Mouse (Mus musculus) megakaryocyte, embryonic 14.5 days (primary cell): ENCODE results near the gene Ppt1. TPM values are rescaled to one million over a fixed set of nuclear protein-coding genes. Genes with fewer than 3 reads are reported as not detected.
"Not testable (repeated sequence)": the region's sequence is repeated elsewhere in the genome, so short reads cannot be mapped to it uniquely, and the experiment has no call there.

Experiments
- H3K27me3 ChIP-seq: replicated peaks from 2 replicates; pipeline ENCODE3; 2012; ENCODE audit warnings: inconsistent platforms
- H3K36me3 ChIP-seq: replicated peaks from 2 replicates; pipeline ENCODE3; 2012; ENCODE audit warnings: low read length, inconsistent platforms, mixed read lengths
- H3K4me1 ChIP-seq: 2 replicates; pipeline ENCODE4 v1.6.1; 2012; ENCODE audit warnings: inconsistent platforms
- H3K4me3 ChIP-seq: replicated peaks from 2 replicates; pipeline ENCODE3; 2012; ENCODE audit warnings: moderate library complexity, mild to moderate bottlenecking, inconsistent platforms
- H3K9me3 ChIP-seq: 2 replicates; pipeline ENCODE4 v1.6.1; 2012; ENCODE audit warnings: inconsistent platforms
- FLI1 ChIP-seq: IDR thresholded peaks from 2 replicates; pipeline ENCODE4 v1.6.1; 2012; ENCODE audit warnings: low read length, inconsistent platforms, mixed read lengths
- GATA1 ChIP-seq: IDR thresholded peaks from 3 replicates; pipeline ENCODE4 v1.6.1; 2012; ENCODE audit warnings: mixed read lengths, low read length, inconsistent platforms, borderline replicate concordance
- polyA plus RNA-seq: library from polyadenylated mRNA; stranded (reverse); fragments of >175 nt; gene quantifications from 2 replicates; pipeline ENCODE4 v1.2.3, GENCODE M21; 2012; ENCODE audit warnings: low replicate concordance; ENCODE audit not compliant: insufficient read depth

Gene Ppt1
- 4.9 TPM in 1 of 2 replicates, not detected in the other for polyA plus RNA-seq

DNA sequence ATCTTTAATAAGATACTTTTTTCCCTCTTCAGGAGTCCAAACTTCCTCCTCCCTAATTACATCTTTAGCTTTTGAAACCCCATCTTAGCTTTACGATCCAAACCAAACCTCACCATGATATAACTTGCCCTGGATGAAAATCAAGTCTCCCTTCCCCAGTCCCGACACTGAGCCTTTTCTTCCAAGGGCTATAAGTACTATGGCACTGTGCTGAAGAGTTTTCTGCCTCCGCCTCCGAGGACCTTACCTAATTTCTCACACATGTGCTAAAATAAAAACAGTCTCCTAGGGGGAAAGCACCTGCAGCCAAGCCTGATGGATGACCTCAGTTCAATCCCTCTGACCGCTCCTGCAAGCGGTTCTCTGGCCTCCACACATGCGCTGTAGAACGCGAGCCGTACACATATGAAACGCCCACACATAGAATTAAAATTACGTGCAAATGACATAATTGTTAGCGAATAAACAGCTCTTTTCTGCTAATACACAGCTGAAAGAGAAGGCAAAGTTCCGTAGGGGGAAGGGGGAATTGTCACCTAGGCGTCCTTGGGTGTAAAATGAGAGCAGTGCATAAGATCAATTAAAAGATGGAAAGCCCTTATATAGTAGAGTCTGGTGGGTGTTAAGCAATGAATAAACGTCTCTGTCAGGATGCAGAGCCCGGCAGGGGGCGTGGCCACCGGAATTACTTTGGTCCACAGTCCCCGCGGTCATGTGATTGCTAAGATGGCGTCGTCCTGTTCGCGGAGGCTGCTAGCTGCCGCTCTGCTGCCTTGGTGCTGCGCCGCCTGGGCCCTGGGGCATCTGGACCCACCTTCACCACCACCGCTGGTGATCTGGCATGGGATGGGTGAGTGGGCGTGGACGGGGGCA is at the start of gene Ppt1:
Ppt1 (plus strand) TSS at position 713 of the 873 bp plus-strand sequence.
- no peaks in the 10 kb centered on the region for H3K27me3 ChIP-seq
- peaks cover 63% of the 10 kb centered on the region for H3K4me1 ChIP-seq
- peak within 1 kb of the TSS; percentile 99 for H3K4me3 ChIP-seq
- no peaks in the 10 kb centered on the region for H3K9me3 ChIP-seq
- peaks cover 3% of the 10 kb centered on the region for H3K36me3 ChIP-seq
- TF ChIP-seq FLI1 = no peak
- no peak for TF ChIP-seq GATA1

DNA sequence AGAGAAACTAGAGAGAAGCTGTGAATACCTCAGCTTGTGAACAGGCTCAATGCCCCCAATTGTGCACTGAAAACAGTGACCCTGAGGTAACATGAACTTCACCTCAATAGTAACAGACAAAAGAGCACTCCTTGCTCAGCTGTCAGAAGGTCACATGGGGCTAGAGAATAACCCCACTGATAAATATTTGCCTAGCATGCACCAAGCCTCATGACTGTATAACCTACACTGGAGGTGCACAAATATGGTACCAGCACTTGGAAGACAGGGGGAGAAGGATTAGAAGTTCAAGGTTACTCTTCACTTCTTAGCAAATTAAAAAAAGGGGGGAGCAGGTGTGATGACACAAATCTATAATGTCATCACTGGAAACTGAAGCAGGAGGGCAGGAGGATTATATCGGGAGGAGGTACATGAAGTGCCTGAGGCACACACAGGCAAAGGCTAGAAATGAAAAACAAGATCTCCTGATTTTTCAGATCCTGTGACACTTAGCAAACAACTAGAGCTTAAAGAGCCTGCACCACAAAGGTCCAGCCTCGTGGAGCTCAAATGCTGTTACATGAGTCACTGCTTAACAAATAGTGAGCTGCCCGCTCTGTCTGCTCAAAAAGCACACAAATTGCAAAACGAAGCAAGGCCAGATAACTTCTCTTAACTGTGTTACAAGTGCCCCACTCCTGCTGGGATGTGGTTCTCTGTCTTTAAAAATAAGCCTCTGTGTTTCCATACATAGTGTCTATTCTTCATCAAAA is 46.5 kb upstream of the Ppt1 start:
- Histone ChIP-seq H3K9me3 (no peaks in the 10 kb centered on the region), H3K27me3 (peaks cover 16% of the 10 kb centered on the region), H3K36me3 (no peaks in the 10 kb centered on the region), H3K4me3 (no peak overlapping the region), H3K4me1 (no peaks in the 10 kb centered on the region)
- no peak for TF ChIP-seq FLI1

DNA sequence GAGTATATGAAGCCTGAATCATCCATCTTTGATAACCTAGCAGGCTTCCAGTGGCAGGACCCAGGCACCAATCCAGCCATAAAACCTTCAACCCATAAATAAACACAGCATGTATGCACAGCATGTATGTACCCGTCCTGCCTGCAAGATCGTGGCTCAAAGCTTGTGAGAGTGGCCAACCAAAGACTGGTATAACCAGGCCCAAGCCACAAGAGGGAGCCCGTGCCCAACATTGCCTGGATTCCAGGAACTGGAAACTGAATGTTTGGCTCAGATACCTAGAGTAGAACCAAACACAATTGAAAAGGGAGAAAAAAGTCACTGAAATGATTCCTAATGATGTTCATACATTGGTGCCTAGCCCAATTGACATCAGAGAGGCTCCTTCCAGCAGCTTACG is 27.9 kb upstream of the Ppt1 start:
- Histone ChIP-seq H3K4me1 (peaks cover 54% of the 10 kb centered on the region), H3K27me3 (peaks cover 5% of the 10 kb centered on the region), H3K9me3 (no peaks in the 10 kb centered on the region; the same call in 1 of the 2 replicates), H3K4me3 (peak overlapping the region; percentile 36), H3K36me3 (no peaks in the 10 kb centered on the region)
- TF ChIP-seq FLI1 (no peak), GATA1 (no peak)

DNA sequence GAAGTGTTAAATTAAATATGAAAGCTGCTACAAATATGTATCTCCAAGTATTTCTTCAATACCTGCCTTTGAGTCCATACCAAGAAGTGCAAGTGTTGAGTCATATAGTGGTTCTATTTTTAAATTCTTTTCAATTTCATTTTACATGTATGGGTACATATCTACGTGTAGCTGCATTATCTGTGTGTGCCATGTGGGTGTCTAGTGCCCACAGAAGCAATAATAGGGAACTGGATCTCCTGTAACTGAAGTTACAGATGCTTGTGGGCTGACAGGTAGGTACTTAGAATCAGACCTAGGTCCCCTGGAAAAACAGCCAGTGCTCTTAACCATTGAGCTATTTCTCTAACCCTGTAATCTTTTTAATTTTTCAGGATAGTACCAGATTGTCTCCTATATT is 24.9 kb upstream of the Ppt1 start:
- Histone ChIP-seq H3K4me3 (no peak overlapping the region), H3K4me1 (peaks cover 78% of the 10 kb centered on the region), H3K9me3 (no peaks in the 10 kb centered on the region; the same call in 1 of the 2 replicates), H3K36me3 (no peaks in the 10 kb centered on the region), H3K27me3 (peaks cover 5% of the 10 kb centered on the region)
- TF ChIP-seq FLI1 (no peak), GATA1 (no peak)

DNA sequence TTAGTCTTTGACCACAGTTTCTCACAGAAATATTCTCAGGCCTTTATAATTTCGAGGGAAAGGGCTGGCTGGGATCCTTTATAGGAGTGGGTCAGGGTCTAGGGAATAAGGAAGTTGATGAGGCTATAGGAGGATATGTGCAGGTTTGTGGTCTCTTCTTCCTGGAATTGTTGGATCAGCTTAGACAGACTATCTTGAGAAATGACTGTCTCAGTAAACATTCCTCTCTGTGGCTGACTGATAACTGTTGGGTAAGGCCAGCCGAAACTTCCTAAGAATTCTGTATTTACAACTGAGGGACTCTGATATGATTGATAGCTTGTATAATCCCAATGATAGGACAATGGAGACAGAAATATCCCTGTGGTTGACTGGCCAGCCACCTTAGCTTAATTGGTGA is 24.2 kb upstream of the Ppt1 start:
- H3K4me1 ChIP-seq = peaks cover 82% of the 10 kb centered on the region
- TF ChIP-seq FLI1 (no peak), GATA1 (no peak)
- no peaks in the 10 kb centered on the region for H3K36me3 ChIP-seq
- H3K4me3 ChIP-seq = no peak overlapping the region
- H3K27me3 ChIP-seq = peaks cover 2% of the 10 kb centered on the region
- no peaks in the 10 kb centered on the region; the same call in 1 of the 2 replicates for H3K9me3 ChIP-seq

DNA sequence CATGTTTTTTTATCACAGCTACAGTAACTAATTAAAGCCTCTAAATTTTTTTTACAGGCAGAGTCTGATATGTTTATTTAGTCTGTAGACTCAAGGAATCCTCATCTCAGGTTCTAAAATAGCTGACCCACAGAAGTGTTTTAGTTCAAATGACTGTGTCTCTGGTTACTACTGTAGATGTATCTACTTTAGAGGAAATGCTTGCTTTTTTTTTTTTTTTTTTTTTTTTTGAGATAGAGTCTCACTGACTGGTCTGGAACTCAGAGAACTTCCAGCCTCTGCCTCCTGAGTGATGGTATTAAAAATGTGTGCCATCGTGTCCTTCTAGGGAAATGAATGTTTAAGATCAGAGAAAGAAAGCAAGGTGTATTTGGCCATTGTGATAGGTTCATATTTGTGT is 19.8 kb upstream of the Ppt1 start:
- Histone ChIP-seq H3K27me3 (peaks cover 8% of the 10 kb centered on the region), H3K4me3 (no peak overlapping the region), H3K36me3 (no peaks in the 10 kb centered on the region), H3K4me1 (peaks cover 46% of the 10 kb centered on the region), H3K9me3 (no peaks in the 10 kb centered on the region)
- no peak for TF ChIP-seq FLI1
- no peak for TF ChIP-seq GATA1

DNA sequence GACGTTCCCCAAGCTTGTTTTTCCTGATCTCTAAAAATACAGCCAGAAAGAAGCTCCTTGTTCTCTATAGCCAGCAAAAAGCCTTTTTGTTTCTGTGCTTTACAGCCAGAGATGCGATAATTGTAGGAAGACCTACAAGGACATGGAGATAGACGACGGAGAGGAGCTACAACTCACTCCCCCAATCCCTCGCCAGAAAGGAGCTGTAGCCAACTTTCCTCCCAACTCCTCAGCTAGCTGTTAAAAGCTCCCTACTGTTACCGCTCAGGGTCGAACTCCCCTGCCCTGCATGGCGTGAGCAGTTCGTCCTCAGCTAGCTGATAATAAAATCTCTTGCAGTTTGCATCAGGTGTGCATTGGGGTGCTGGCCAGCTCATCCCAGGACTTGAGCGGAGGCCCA is 15.1 kb upstream of the Ppt1 start:
- not testable (repeated sequence) for H3K27me3 ChIP-seq, H3K4me3 ChIP-seq, H3K4me1 ChIP-seq, H3K36me3 ChIP-seq, H3K9me3 ChIP-seq

DNA sequence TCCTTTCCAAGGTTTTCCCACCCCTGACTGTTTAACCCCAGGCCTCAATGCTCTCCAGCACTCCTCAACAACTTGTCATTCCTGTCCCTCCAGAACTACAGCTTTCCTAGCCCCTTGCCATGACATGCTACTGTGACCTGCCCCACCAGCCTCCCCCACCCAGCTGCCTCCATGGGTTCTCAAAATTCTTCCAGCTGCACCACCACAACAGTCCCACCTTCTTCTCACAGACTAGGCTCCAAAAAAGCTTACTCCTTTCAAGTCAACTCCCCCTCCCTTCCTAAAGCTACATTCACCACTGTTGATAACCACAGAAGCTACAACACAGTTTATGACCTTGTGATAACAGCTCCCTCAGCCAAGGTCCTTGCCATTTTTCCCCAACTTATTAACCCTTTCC is 8.4 kb upstream of the Ppt1 start:
- Histone ChIP-seq H3K4me3 (no peak overlapping the region), H3K4me1 (peaks cover 22% of the 10 kb centered on the region), H3K36me3 (no peaks in the 10 kb centered on the region), H3K27me3 (no peaks in the 10 kb centered on the region), H3K9me3 (no peaks in the 10 kb centered on the region)
- TF ChIP-seq GATA1 (no peak), FLI1 (no peak)

DNA sequence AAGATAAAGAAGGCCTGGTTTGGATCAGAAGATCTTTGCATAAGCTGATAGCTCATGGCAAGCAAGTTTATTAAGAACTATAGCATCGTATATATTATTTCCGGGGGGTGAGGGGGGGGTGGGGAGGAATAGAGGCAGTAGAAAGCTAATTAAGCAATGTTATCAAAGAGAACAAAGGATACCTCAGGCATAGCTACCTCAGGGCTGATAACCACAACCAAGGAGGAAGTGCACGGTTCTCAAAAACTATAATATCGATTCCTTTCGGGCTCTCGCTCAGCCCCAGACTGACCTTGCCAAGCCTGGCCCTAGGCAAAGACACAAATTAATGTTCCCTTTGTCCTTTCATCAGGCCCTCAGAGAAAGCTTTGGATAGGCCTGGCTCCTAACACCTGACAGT is 6.7 kb upstream of the Ppt1 start:
- H3K4me3 ChIP-seq = no peak overlapping the region
- no peaks in the 10 kb centered on the region for H3K9me3 ChIP-seq
- H3K27me3 ChIP-seq = no peaks in the 10 kb centered on the region
- no peaks in the 10 kb centered on the region for H3K36me3 ChIP-seq
- H3K4me1 ChIP-seq = peaks cover 17% of the 10 kb centered on the region
- no peak for TF ChIP-seq GATA1
- no peak for TF ChIP-seq FLI1

DNA sequence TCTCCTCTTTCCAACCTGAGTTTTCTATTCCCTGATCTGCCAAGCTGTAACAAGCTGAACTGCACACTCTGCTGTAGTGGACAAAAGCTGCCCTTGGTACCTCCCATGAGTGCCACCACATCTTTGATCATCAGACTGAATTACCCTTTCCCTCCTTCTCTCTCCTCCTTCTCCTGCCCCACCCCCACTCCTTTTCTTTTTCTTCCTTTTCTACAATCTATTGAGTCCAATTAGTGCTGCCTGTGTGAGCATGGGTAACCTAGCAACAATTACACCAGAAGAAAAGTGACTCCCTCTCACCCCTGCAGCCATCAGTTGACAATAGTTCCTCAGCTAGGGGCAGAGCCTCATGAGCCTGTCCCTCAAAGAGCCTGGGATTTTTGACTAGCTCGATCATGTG is 4.2 kb upstream of the Ppt1 start:
- Histone ChIP-seq H3K4me3 (no peak overlapping the region), H3K27me3 (no peaks in the 10 kb centered on the region), H3K36me3 (no peaks in the 10 kb centered on the region), H3K9me3 (no peaks in the 10 kb centered on the region), H3K4me1 (peaks cover 40% of the 10 kb centered on the region)
- TF ChIP-seq FLI1 (no peak), GATA1 (no peak)
